Mouse (Mus musculus) forebrain, postnatal 0 days (tissue): ENCODE results near the gene Dhx16. TPM values are rescaled to one million over a fixed set of nuclear protein-coding genes. Genes with fewer than 3 reads are reported as not detected.
A peak's percentile ranks its signal among the peaks of the same experiment; 100 is the strongest.

Source experiments
- ATAC-seq: fragments of 200-750 bp; cut with Nextera tagmentation; 2 replicates; pipeline ENCODE4 v1.8.0; 2017; ENCODE audit warnings: mild to moderate bottlenecking, moderate library complexity
- DNase-seq: peaks from one replicate; pipeline ENCODE4 v3.0.0-alpha.2; 2015
- H3K27ac ChIP-seq: fragments of 300-500 bp; sonication (generic); 2 replicates; pipeline ENCODE4 v1.5.1; 2014; ENCODE audit warnings: low read depth, mild to moderate bottlenecking, antibody characterized with exemption, low read length, moderate library complexity, mixed read lengths
- H3K27me3 ChIP-seq: fragments of 300-500 bp; sonication (generic); 2 replicates; pipeline ENCODE4 v1.6.1; 2014; ENCODE audit warnings: mild to moderate bottlenecking, low read length, mixed read lengths; ENCODE audit not compliant: insufficient read depth
- H3K36me3 ChIP-seq: fragments of 300-500 bp; sonication (generic); 2 replicates; pipeline ENCODE4 v1.6.1; 2014; ENCODE audit warnings: mild to moderate bottlenecking, moderate library complexity; ENCODE audit not compliant: insufficient read depth
- H3K4me1 ChIP-seq: fragments of 300-500 bp; sonication (generic); 2 replicates; pipeline ENCODE4 v1.6.1; 2014; ENCODE audit warnings: antibody characterized with exemption; ENCODE audit not compliant: insufficient read depth
- H3K4me2 ChIP-seq: fragments of 300-500 bp; sonication (generic); 2 replicates; pipeline ENCODE4 v1.6.1; 2014; ENCODE audit warnings: low read depth, mild to moderate bottlenecking, moderate library complexity
- H3K4me3 ChIP-seq: fragments of 300-500 bp; sonication (generic); 2 replicates; pipeline ENCODE4 v1.5.1; 2014; ENCODE audit warnings: low read depth, low read length, mixed read lengths
- H3K9ac ChIP-seq: fragments of 300-500 bp; sonication (generic); 2 replicates; pipeline ENCODE4 v1.6.1; 2014; ENCODE audit warnings: mild to moderate bottlenecking
- H3K9me3 ChIP-seq: fragments of 300-500 bp; sonication (generic); 2 replicates; pipeline ENCODE4 v1.6.1; 2016; ENCODE audit warnings: low read length
- CTCF ChIP-seq: sonication (generic); IDR thresholded peaks from 2 replicates; pipeline ENCODE4 v1.5.1; 2016; ENCODE audit warnings: antibody characterized with exemption, control low read depth, low read depth
- WGBS: fragments of 180-500 bp; shearing (Covaris S2); extraction: QIAGEN DNeasy Blood & Tissue Kit; methylation state at CpG from one replicate; pipeline ENCODE4 v1.1.7; 2014; 5-methylcytosine and 5-hydroxymethylcytosine counted together
- polyA plus RNA-seq: library from polyadenylated mRNA; unstranded; fragments of >200 nt; fragmentation: Nextera tagmentation; extraction: Ambion mirVana; gene quantifications from 2 replicates; pipeline ENCODE4 v1.2.1, GENCODE M21; 2015
- total RNA-seq: library from RNA; depleted of rRNA; stranded (reverse); fragments of >200 nt; gene quantifications from 2 replicates; pipeline ENCODE4 v1.2.3, GENCODE M21; 2014

Gene Dhx16
- total and polyA plus RNA-seq, 2 experiments from 2014 or later: 21.8 to 33.0 TPM

- Histone ChIP-seq H3K9ac (peak within 1 kb of the TSS; percentile 53), H3K27me3 (no peaks in the 10 kb centered on the region), H3K4me3 (peak within 1 kb of the TSS; percentile 64), H3K4me2 (peak within 1 kb of the TSS; percentile 67), H3K27ac (peak within 1 kb of the TSS; percentile 67), H3K4me1 (peaks cover 10% of the 10 kb centered on the region; the same call in 1 of the 2 replicates), H3K36me3 (peaks cover 13% of the 10 kb centered on the region), H3K9me3 (no peaks in the 10 kb centered on the region)
- under 1% methylated on average over 59 of the region's 59 CpGs for WGBS
- peak; percentile 89 for ATAC-seq
- TF ChIP-seq CTCF: peak; percentile 63
- DNase-seq: peak; percentile 100
Measured at GRCm38 (mm10) chr17:35841076-35841950, 38.3 kb upstream of the Dhx16 start, which contains the start of gene Mdc1. Mdc1 (plus strand) TSS chr17:35841515.

GRCm38 (mm10) chr17:35842006-35842405 is 37.6 kb upstream of the Dhx16 start:
- WGBS: 13% methylated on average over 11 of the region's 11 CpGs

GRCm38 (mm10) chr17:35843514-35843913 is 36.1 kb upstream of the Dhx16 start:
- Histone ChIP-seq H3K36me3 (peaks cover 32% of the 10 kb centered on the region), H3K9ac (no peak overlapping the region), H3K4me2 (no peak overlapping the region), H3K27ac (no peak overlapping the region), H3K4me3 (no peak overlapping the region), H3K4me1 (peaks cover 10% of the 10 kb centered on the region; the same call in 1 of the 2 replicates), H3K27me3 (no peaks in the 10 kb centered on the region), H3K9me3 (no peaks in the 10 kb centered on the region)
- DNase-seq: no peak
- ATAC-seq: no peak
- WGBS: 91% methylated on average over 3 of the region's 3 CpGs
- peak; percentile 36 for TF ChIP-seq CTCF

More at GRCm38 (mm10) chr17:35842006-35842405, 37.6 kb upstream of the Dhx16 start:
- peaks cover 17% of the 10 kb centered on the region for H3K36me3 ChIP-seq
- no peaks in the 10 kb centered on the region for H3K9me3 ChIP-seq
- H3K4me2 ChIP-seq: peak overlapping the region; percentile 67
- no peak for ATAC-seq
- peak overlapping the region; percentile 64 for H3K4me3 ChIP-seq
- no peak for DNase-seq
- H3K27me3 ChIP-seq: no peaks in the 10 kb centered on the region
- peak overlapping the region; percentile 53 for H3K9ac ChIP-seq
- peak overlapping the region; percentile 67; the same call in 1 of the 2 replicates for H3K27ac ChIP-seq
- peaks cover 10% of the 10 kb centered on the region; the same call in 1 of the 2 replicates for H3K4me1 ChIP-seq
- no peak for TF ChIP-seq CTCF

GRCm38 (mm10) chr17:35848112-35848511 is 31.5 kb upstream of the Dhx16 start:
- WGBS: 67% methylated on average over 1 of the region's 1 CpGs
- Histone ChIP-seq H3K27me3 (no peaks in the 10 kb centered on the region), H3K4me3 (no peak overlapping the region), H3K4me2 (no peak overlapping the region), H3K4me1 (no peaks in the 10 kb centered on the region), H3K36me3 (peaks cover 74% of the 10 kb centered on the region), H3K27ac (no peak overlapping the region), H3K9me3 (no peaks in the 10 kb centered on the region), H3K9ac (no peak overlapping the region)
- peak; percentile 38; the same call in 1 of the 2 replicates for ATAC-seq
- DNase-seq: no peak
- no peak; the same call in none of the 2 replicates for TF ChIP-seq CTCF

- H3K27ac ChIP-seq: no peak overlapping the region
- no peak for TF ChIP-seq CTCF
- ATAC-seq (no peak), DNase-seq (no peak)
- H3K4me2 ChIP-seq: no peak overlapping the region
- 89% methylated on average over 3 of the region's 3 CpGs for WGBS
- H3K36me3 ChIP-seq: peaks cover 85% of the 10 kb centered on the region
- H3K27me3 ChIP-seq: no peaks in the 10 kb centered on the region
- no peak overlapping the region for H3K4me3 ChIP-seq
- H3K9ac ChIP-seq: no peak overlapping the region
- no peaks in the 10 kb centered on the region for H3K9me3 ChIP-seq
- H3K4me1 ChIP-seq: no peaks in the 10 kb centered on the region
Measured at GRCm38 (mm10) chr17:35850974-35851373, 28.6 kb upstream of the Dhx16 start.

- WGBS: 96% methylated on average over 1 of the region's 1 CpGs
- Histone ChIP-seq H3K27ac (no peak overlapping the region), H3K9ac (no peak overlapping the region), H3K27me3 (no peaks in the 10 kb centered on the region), H3K4me2 (no peak overlapping the region), H3K9me3 (no peaks in the 10 kb centered on the region), H3K36me3 (peaks cover 15% of the 10 kb centered on the region; the same call in 1 of the 2 replicates), H3K4me3 (no peak overlapping the region), H3K4me1 (0 out of 2 replicates have a peak, but pooled peaks cover 7% of the 10 kb centered on the region)
- no peak for ATAC-seq
- TF ChIP-seq CTCF: no peak
- DNase-seq: no peak
Measured at GRCm38 (mm10) chr17:35859371-35859770, 20.2 kb upstream of the Dhx16 start.

- no peak overlapping the region for H3K27ac ChIP-seq
- WGBS: 78% methylated on average over 2 of the region's 2 CpGs
Measured at GRCm38 (mm10) chr17:35859835-35860234, 19.8 kb upstream of the Dhx16 start.

More at GRCm38 (mm10) chr17:35859835-35860234, 19.8 kb upstream of the Dhx16 start:
- ATAC-seq (no peak), DNase-seq (no peak)
- H3K36me3 ChIP-seq: peaks cover 11% of the 10 kb centered on the region; the same call in 1 of the 2 replicates
- H3K4me3 ChIP-seq: no peak overlapping the region
- H3K4me2 ChIP-seq: no peak overlapping the region
- no peak for TF ChIP-seq CTCF
- no peak overlapping the region for H3K9ac ChIP-seq
- 0 out of 2 replicates have a peak, but pooled peaks cover 7% of the 10 kb centered on the region for H3K4me1 ChIP-seq
- H3K9me3 ChIP-seq: no peaks in the 10 kb centered on the region
- no peaks in the 10 kb centered on the region for H3K27me3 ChIP-seq
